Mouse (Mus musculus) MEL (cell line): Measurements from ENCODE around the gene Agpat4. TPM values are rescaled to one million over a fixed set of nuclear protein-coding genes. Genes with fewer than 3 reads are reported as not detected.
A peak's percentile ranks its signal among the peaks of the same experiment; 100 is the strongest.

Experiments used
- DNase-seq: peaks from one replicate; pipeline ENCODE4 v3.0.0; 2011; ENCODE audit warnings: low read depth, low spot score
- H3K27ac ChIP-seq: 2 replicates; pipeline ENCODE4 v1.5.1; 2012; ENCODE audit warnings: low read depth, mild to moderate bottlenecking, control low read depth, low read length, moderate library complexity; ENCODE audit not compliant: control insufficient read depth
- H3K27me3 ChIP-seq, 2 experiments: fragments of 150-350 bp in 1 of 2; sonication (generic) in 1 of 2; 2 replicates each; pipeline ENCODE4 v1.6.1; 2012; ENCODE audit warnings: low read length in 2 of 2, mild to moderate bottlenecking in 2 of 2, improper control_type of control experiment in 1 of 2, moderate library complexity in 1 of 2; ENCODE audit not compliant: insufficient read depth in 2 of 2, control insufficient read depth in 1 of 2
- H3K36me3 ChIP-seq, 2 experiments: 2 replicates each; pipeline ENCODE4 v1.6.1; 2012 to 2014; ENCODE audit warnings: low read length in 2 of 2, improper control_type of control experiment in 1 of 2, inconsistent platforms in 1 of 2, mild to moderate bottlenecking in 1 of 2; ENCODE audit not compliant: insufficient read depth in 2 of 2, control insufficient read depth in 1 of 2
- H3K4me1 ChIP-seq, 2 experiments: fragments of 150-350 bp in 1 of 2; sonication (generic) in 1 of 2; 2 replicates each; pipeline ENCODE4 v1.6.1; 2012; ENCODE audit warnings: low read length in 2 of 2, improper control_type of control experiment in 1 of 2, mild to moderate bottlenecking in 1 of 2; ENCODE audit not compliant: insufficient read depth in 2 of 2, control insufficient read depth in 1 of 2
- H3K4me3 ChIP-seq, 2 experiments: fragments of 150-350 bp in 1 of 2; sonication (generic) in 1 of 2; 2 replicates each; pipeline ENCODE4 v1.5.1; 2012; ENCODE audit warnings: low read depth in 2 of 2, low read length in 2 of 2, mild to moderate bottlenecking in 2 of 2, moderate library complexity in 2 of 2, control low read depth in 1 of 2, improper control_type of control experiment in 1 of 2; ENCODE audit not compliant: control insufficient read depth in 1 of 2, insufficient read depth in 1 of 2
- H3K79me2 ChIP-seq: 2 replicates; pipeline ENCODE4 v1.6.1; 2012; ENCODE audit warnings: mild to moderate bottlenecking, low read length, moderate library complexity; ENCODE audit not compliant: control insufficient read depth, poor library complexity, insufficient read depth
- H3K9ac ChIP-seq: 2 replicates; pipeline ENCODE4 v1.6.1; 2012; ENCODE audit warnings: low read depth, mild to moderate bottlenecking, control low read depth, low read length, moderate library complexity; ENCODE audit not compliant: control insufficient read depth, poor library complexity, severe bottlenecking
- H3K9me3 ChIP-seq: fragments of 150-350 bp; sonication (generic); replicated peaks from 2 replicates; pipeline ENCODE4 v1.6.1; 2012; ENCODE audit warnings: mild to moderate bottlenecking, low read length, improper control_type of control experiment, moderate library complexity; ENCODE audit not compliant: insufficient read depth
- CHD2 ChIP-seq: IDR thresholded peaks from 2 replicates; pipeline ENCODE4 v1.6.1; 2011; ENCODE audit warnings: low read length, improper control_type of control experiment
- E2F4 ChIP-seq: IDR thresholded peaks from 2 replicates; pipeline ENCODE4 v1.6.1; 2011; ENCODE audit warnings: low read depth, low read length, improper control_type of control experiment, borderline replicate concordance
- ETS1 ChIP-seq: IDR thresholded peaks from 2 replicates; pipeline ENCODE4 v1.6.1; 2012; ENCODE audit warnings: low read depth, mild to moderate bottlenecking, inconsistent platforms, low read length, improper control_type of control experiment, moderate library complexity
- GATA1 ChIP-seq: IDR thresholded peaks from 2 replicates; pipeline ENCODE4 v1.6.1; 2011; ENCODE audit warnings: low read depth, low read length, improper control_type of control experiment
- MAZ ChIP-seq: IDR thresholded peaks from 2 replicates; pipeline ENCODE4 v1.6.1; 2012; ENCODE audit warnings: low read depth, mild to moderate bottlenecking, inconsistent platforms, low read length, improper control_type of control experiment
- MXI1 ChIP-seq: IDR thresholded peaks from 2 replicates; pipeline ENCODE4 v1.6.1; 2011; ENCODE audit warnings: mild to moderate bottlenecking, low read depth, low read length, improper control_type of control experiment
- NELFE ChIP-seq: IDR thresholded peaks from 2 replicates; pipeline ENCODE4 v1.6.1; 2011; ENCODE audit warnings: low read depth, low read length, improper control_type of control experiment
- NRF1 ChIP-seq: IDR thresholded peaks from 2 replicates; pipeline ENCODE4 v1.6.1; 2014; ENCODE audit warnings: low read depth, mild to moderate bottlenecking, inconsistent platforms, low read length, improper control_type of control experiment, moderate library complexity; ENCODE audit not compliant: poor library complexity, insufficient read depth, severe bottlenecking
- POLR2AphosphoS5 ChIP-seq: IDR thresholded peaks from 2 replicates; pipeline ENCODE4 v1.6.1; 2012; ENCODE audit warnings: low read depth, borderline replicate concordance, mild to moderate bottlenecking, inconsistent platforms, low read length, moderate library complexity, mixed read lengths
- SMC3 ChIP-seq: IDR thresholded peaks from 2 replicates; pipeline ENCODE4 v1.6.1; 2011; ENCODE audit warnings: low read depth, low read length, improper control_type of control experiment
- TAL1 ChIP-seq: IDR thresholded peaks from 2 replicates; pipeline ENCODE4 v1.6.1; 2012; ENCODE audit warnings: mild to moderate bottlenecking, inconsistent platforms, low read length, moderate library complexity, mixed read lengths
- TCF12 ChIP-seq: IDR thresholded peaks from 2 replicates; pipeline ENCODE4 v1.6.1; 2014; ENCODE audit warnings: low read depth, mild to moderate bottlenecking, inconsistent platforms, low read length, improper control_type of control experiment, moderate library complexity
- ZMIZ1 ChIP-seq: IDR thresholded peaks from 2 replicates; pipeline ENCODE4 v1.6.1; 2012; ENCODE audit warnings: low read depth, mild to moderate bottlenecking, inconsistent platforms, low read length, improper control_type of control experiment, moderate library complexity
- ZNF384 ChIP-seq: IDR thresholded peaks from 2 replicates; pipeline ENCODE4 v1.6.1; 2012; ENCODE audit warnings: low read depth, mild to moderate bottlenecking, inconsistent platforms, low read length, improper control_type of control experiment
- polyA plus RNA-seq, 2 experiments: library from polyadenylated mRNA; stranded (reverse) in 1 of 2; unstranded in 1 of 2; fragments of >175 nt in 1 of 2; fragments of >200 nt in 1 of 2; gene quantifications; 2 replicates each; pipeline versions ENCODE4 v1.2.1 to v1.2.4; 2012; ENCODE audit warnings: low replicate concordance in 2 of 2, low read depth in 1 of 2; ENCODE audit not compliant: insufficient read length in 2 of 2, insufficient read depth in 1 of 2, missing spikeins in 1 of 2
- total RNA-seq: library from RNA; depleted of rRNA; stranded (reverse); fragments of 300-350 nt; gene quantifications from 2 replicates; pipeline ENCODE4 v1.2.3, GENCODE M21; 2012

Agpat4 gene
- total and polyA plus RNA-seq, 3 experiments: 3.3 to 9.3 TPM; not detected in 1

DNA sequence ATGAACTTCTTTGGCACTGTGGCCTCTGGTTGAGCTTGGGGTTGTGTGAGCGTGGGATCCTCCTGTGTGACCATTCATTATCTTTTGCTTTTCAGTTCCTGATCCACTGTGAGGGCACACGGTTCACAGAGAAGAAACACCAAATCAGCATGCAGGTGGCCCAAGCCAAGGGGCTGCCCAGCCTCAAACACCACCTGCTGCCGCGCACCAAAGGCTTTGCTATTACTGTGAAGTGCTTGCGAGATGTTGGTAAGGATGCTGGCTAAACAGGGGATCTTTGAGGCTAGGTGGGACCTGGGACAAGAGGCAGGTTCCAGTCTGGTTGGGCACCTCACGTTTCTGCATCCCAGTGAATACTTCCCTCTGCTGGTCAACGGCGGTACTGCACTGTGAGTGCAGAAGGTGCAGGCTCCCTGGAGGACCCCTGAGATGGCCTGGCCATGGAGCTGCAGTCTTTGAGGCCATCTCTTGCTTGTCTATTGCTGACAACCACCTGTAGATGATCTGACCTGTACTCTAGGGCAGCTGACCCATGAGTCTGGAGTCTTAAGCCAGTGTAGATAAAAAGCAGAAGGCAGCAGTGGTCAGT is 92.1 kb downstream of the Agpat4 start (continued):
- TF ChIP-seq ETS1: no peak
- TF ChIP-seq ZNF384: no peak
- TF ChIP-seq CHD2: no peak
- TF ChIP-seq TCF12: no peak
- no peak for TF ChIP-seq GATA1
- no peak for TF ChIP-seq E2F4
- no peak for TF ChIP-seq MXI1
- TF ChIP-seq MAZ: no peak
- TF ChIP-seq NRF1: no peak

- H3K9me3 ChIP-seq: no peaks in the 10 kb centered on the region
- H3K4me3 ChIP-seq: no peak overlapping the region
- no peak overlapping the region for H3K9ac ChIP-seq
- TF ChIP-seq POLR2AphosphoS5 (no peak), SMC3 (no peak), ZNF384 (no peak), NELFE (no peak), MXI1 (no peak)
- H3K79me2 ChIP-seq: no peaks in the 10 kb centered on the region
- no peak overlapping the region for H3K27ac ChIP-seq
- peaks cover 0 to 10% of the 10 kb centered on the region in 2 experiments; a peak in 2 of 4 replicates for H3K36me3 ChIP-seq
- no peak for DNase-seq
- H3K27me3 ChIP-seq: no peaks in the 10 kb centered on the region
- peaks cover under 1 to 12% of the 10 kb centered on the region in 2 experiments for H3K4me1 ChIP-seq
These were observed 93.4 kb downstream of the Agpat4 start for GRCm38 (mm10) chr17:12211890-12212289.

- no peak overlapping the region for H3K4me3 ChIP-seq
- no peak overlapping the region for H3K9ac ChIP-seq
- H3K9me3 ChIP-seq: no peaks in the 10 kb centered on the region
- DNase-seq: peak; percentile 42
- H3K4me1 ChIP-seq: peaks cover 0 to 8% of the 10 kb centered on the region in 2 experiments; a peak in 2 of 4 replicates
- no peaks in the 10 kb centered on the region for H3K27me3 ChIP-seq
- TF ChIP-seq GATA1: no peak
- TF ChIP-seq TAL1: no peak
- TF ChIP-seq ZMIZ1: no peak
- H3K27ac ChIP-seq: no peak overlapping the region
- H3K79me2 ChIP-seq: no peaks in the 10 kb centered on the region
- H3K36me3 ChIP-seq: peaks cover 0 to 6% of the 10 kb centered on the region in 2 experiments; a peak in 2 of 4 replicates
These were observed 93.8 kb downstream of the Agpat4 start for GRCm38 (mm10) chr17:12212341-12212740.
